Mouse (Mus musculus) skeletal muscle tissue, adult 2 months (tissue): ENCODE data around the gene Kbtbd3.

ENCODE experiments used
- DNase-seq: peaks from one replicate; pipeline ENCODE4 v3.0.0-alpha.2; 2012; ENCODE audit warnings: low read depth, low spot score

Gene Kbtbd3

DNA sequence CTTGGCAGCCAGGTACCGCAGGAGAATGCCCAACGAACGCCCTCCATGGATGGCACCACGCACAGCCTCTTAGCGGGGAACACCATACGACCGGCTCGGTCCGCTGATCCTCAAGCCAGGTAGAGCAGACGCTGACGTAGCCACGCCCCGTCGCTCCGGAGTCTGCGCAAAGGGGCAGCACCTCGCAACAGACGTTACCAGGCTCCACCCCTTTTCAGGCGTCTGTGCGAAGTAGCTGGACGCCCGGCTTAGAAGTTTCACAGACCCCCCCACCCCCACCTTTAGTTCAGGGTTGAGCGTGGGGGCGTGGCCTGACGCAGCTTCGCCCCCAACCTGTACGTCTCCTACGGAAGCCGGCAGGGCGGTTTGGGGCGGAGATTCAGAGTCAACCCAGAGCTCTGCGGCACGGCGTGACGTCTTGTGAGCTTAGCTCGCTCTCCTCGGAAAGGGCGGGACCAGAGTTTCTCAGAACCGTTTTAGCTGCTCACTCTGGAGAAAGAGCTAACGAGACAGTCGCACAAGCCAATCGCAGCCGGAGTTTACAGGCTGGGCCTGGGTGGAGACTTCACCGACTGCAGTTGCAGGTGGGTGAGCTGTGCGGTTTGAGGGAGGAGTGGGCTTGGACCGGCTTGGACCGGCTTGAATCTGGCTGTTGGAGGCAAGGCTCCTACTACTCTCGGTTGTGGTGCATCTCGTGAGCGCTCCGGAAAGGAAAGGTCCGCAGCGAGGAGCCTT is at the start of gene Kbtbd3, which contains the start of gene Aasdhppt:
Gene Kbtbd3, plus strand, starts transcription at position 483 of the 735 bp plus-strand sequence.
Gene Aasdhppt, minus strand, starts transcription at position 121 of the 735 bp plus-strand sequence.
- peak; percentile 99 for DNase-seq

DNA sequence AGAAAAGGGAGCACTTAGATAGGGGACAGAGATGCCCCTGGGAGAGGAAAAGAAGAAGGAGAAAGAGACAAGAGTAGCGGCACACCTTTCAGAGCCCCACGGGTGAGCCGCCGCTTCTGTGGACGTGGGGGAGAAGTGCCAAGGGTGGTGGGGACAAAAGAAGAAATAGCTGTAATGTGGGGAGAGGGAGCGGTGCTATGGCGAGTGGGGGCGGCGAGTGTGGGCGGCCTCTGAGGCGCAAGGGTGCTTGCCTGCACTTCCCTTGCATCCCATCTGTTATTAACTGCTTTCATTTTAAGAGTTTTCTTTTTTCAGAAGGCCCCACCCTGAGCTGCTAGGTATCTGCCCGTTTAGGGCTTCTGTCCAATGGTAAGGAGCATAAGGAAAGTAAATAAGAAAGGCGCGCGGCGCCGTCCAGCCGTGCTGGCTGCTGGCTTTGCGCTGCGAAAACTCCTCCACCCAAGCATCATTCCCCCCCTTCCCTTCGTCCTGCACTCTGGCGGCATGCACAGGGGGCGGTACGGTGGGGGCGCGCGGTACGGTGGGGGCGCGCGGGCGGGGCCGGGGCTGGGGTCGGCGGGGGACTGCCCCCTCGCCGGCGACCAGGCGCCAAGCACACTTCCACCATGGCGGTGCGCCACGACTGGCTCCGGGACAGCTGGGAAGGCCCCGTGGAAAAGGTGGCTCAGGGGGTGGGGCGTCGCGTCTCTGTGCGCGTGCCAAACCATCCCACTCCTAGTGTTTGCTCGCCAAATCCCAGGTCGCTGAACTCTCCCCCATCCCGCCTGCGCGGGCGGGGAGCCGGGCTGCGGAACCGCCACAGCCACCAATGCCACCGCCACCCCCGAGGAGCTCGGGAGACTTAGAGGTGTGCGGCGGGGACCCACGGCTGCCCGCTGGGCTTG is 49.5 kb upstream of the Kbtbd3 start:
- no peak for DNase-seq

- no peak for DNase-seq
Observed at GRCm38 (mm10) chr9:4260746-4261090, 48.9 kb upstream of the Kbtbd3 start.

GRCm38 (mm10) chr9:4266881-4267280 is 42.8 kb upstream of the Kbtbd3 start:
- DNase-seq: no peak

- no peak for DNase-seq
Observed at GRCm38 (mm10) chr9:4283850-4284249, 25.8 kb upstream of the Kbtbd3 start.

GRCm38 (mm10) chr9:4300466-4300865 is 9.2 kb upstream of the Kbtbd3 start:
- DNase-seq: no peak

DNA sequence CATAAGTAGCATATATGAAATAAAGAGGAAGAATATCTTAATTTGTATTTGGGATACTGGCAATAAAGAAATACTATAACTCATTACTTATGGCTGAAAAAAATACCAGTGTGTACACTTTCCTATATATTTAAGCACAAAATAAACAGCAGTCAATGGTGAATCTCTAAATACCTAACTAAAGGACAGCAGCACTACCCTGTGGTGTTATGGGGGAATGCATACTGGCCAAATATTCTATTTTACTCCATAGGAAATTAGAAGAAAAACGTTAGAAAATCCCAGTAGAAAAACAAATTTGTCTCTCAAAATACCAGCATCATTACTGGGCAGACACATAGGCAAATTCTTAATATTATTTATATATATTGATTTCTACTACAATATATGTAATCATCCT is 4.8 kb upstream of the Kbtbd3 start:
- no peak for DNase-seq

GRCm38 (mm10) chr9:4308628-4309350 is 844 bp upstream of the Kbtbd3 start:
- DNase-seq: no peak

DNA sequence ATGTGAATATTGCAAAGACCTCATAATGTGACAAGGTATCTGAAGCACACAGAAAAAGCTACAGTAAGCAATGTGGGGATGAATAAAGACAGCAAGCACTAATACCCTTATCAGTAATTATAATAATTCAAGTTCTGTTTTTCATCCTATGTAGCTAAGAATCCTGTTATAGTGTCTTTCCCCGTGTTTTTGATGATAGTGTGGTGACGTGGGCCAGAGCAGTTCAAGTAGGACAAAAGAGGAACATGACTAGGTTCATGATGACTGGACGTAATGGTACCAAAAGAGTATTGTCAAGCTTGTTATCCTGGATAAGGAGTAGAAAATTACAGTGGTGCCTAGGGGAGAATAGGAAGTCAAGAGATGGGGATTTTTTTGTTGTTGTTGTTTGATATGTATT is 1.1 kb downstream of the Kbtbd3 start:
- DNase-seq: no peak

- DNase-seq: no peak
Observed at GRCm38 (mm10) chr9:4311162-4311561, 1.5 kb downstream of the Kbtbd3 start.

GRCm38 (mm10) chr9:4313946-4314345 is 4.3 kb downstream of the Kbtbd3 start:
- DNase-seq: no peak

DNA sequence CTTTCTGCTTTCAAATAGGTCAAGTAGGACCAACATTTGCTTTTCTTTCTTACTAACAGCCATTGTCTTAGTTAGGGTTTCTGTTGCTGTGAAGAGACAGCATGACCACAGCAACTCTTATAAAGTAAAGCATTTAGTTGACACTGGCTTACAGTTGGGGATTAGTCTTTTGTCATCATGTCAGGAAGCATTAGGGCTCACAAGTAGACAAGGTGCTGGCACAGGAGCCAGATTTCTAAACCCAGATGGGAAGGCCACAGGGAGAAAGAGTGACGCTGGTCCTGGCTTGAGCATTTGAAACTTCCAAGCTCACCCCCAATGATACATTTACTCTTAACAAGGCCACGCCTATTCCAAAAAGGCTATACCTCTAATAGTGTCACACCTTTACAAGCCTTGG is 6.1 kb downstream of the Kbtbd3 start:
- no peak for DNase-seq

- DNase-seq: no peak
Observed at GRCm38 (mm10) chr9:4318939-4319721, 9.5 kb downstream of the Kbtbd3 start.

- DNase-seq: no peak
Observed at GRCm38 (mm10) chr9:4353163-4353562, 43.5 kb downstream of the Kbtbd3 start.

DNA sequence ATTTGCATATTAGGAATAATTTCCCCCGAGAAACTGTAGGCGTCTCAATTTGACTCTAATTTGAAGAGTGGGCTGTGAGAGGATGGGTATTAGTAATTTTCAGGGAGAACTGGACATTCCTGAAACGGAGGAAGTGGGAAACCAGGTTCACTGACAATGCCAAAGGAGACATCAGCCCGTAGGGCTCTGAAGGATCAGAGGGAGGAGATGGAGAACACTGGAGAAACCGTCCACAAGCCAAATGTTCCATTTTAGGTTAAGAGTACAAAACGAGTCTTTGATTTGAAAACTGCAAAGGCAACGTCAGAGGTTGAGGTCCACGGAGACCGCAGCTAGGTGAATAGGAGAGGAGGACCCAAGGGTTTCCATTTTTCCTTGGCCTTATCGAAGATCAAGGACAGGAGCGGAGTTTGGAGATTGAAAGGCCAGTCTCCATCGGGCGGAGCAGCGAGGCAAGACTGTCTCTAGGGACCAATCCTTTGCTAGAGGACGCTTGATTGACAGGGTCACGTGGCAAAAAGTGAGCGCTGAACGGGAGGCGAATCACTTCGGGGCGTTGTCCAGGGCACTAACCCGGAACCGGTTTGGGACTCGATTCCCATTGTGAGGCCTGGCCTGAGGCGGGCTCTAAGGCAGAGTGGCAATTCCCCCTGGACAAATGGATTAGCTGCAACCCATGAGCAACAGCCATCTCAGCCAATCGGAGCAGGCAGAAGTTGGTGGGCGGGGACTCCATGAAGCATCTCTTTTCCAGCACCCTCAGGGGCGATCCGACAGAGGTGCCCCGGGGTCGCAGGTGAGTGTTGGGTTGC is 66.4 kb downstream of the Kbtbd3 start, which contains the start of gene Msantd4:
Gene Msantd4, plus strand, starts transcription at position 735 of the 812 bp plus-strand sequence.
- DNase-seq: peak; percentile 98

DNA sequence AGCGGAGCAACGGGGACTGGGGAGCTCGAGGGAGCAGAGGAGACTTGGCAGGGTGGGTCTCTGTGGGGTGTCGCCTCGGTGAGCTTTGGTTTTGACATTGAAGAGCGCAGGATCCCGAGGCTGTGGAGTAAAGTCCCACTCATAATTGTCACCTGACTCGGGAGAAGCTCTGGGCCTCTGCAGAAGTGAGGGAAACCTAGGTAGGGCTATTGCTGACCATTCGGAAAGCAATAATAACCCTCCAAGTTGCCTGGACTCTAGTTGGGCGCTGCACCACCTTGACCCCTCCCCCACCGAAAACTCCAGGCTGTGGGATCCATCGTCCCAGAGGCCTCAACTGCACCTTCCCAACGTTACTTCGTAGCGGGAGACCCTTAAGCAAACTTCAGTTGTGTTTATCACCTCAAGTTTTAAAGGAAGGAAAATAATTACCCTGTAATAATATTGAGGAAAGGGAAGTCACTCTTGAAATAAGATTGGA is 67.0 kb downstream of the Kbtbd3 start:
- DNase-seq: no peak
